Mouse (Mus musculus) cerebellum, adult 2 months (tissue): ENCODE results near the gene Atf7. TPM values are rescaled to one million over a fixed set of nuclear protein-coding genes. Genes with fewer than 3 reads are reported as not detected.

Source experiments
- DNase-seq, 2 experiments: peaks; one replicate each; pipeline ENCODE4 v3.0.0; 2021
- H3K27ac ChIP-seq: fragments of 200-500 bp; 2 replicates; pipeline ENCODE4 v1.5.1; 2012; ENCODE audit warnings: low read length, control low read depth, inconsistent platforms; ENCODE audit not compliant: insufficient read depth
- H3K27me3 ChIP-seq: fragments of 200-500 bp; 2 replicates; pipeline ENCODE4 v1.6.1; 2012; ENCODE audit warnings: inconsistent platforms, mild to moderate bottlenecking, low read length, moderate library complexity; ENCODE audit not compliant: control insufficient read depth, insufficient read depth
- H3K4me1 ChIP-seq: fragments of 200-500 bp; 2 replicates; pipeline ENCODE4 v1.6.1; 2011; ENCODE audit warnings: low read length; ENCODE audit not compliant: control insufficient read depth, insufficient read depth
- H3K4me3 ChIP-seq: fragments of 200-500 bp; replicated peaks from 2 replicates; pipeline ENCODE3; 2011; ENCODE audit warnings: mild to moderate bottlenecking, low read depth, low read length, control low read depth; ENCODE audit not compliant: insufficient read depth
- CTCF ChIP-seq: fragments of 200-500 bp; IDR thresholded peaks from 2 replicates; pipeline ENCODE4 v1.5.1; 2011; ENCODE audit warnings: low read depth, mild to moderate bottlenecking, control low read depth, low read length, moderate library complexity, borderline replicate concordance; ENCODE audit not compliant: insufficient read depth
- POLR2A ChIP-seq: fragments of 200-500 bp; IDR thresholded peaks from 2 replicates; pipeline ENCODE4 v1.6.1; 2011; ENCODE audit warnings: low read length, control low read depth, borderline replicate concordance; ENCODE audit not compliant: insufficient read depth
- WGBS: fragments of 180-500 bp; shearing (Covaris S2); methylation state at CpG from one replicate; pipeline ENCODE4 v1.1.7; 2018; 5-methylcytosine and 5-hydroxymethylcytosine counted together
- polyA plus RNA-seq: library from polyadenylated mRNA; depleted of rRNA; stranded (reverse); fragments of >200 nt; gene quantifications from 2 replicates; pipeline ENCODE4 v1.2.3, GENCODE M21; 2012

Gene Atf7
- polyA plus RNA-seq, 1 experiment, result 66.6 TPM

DNA sequence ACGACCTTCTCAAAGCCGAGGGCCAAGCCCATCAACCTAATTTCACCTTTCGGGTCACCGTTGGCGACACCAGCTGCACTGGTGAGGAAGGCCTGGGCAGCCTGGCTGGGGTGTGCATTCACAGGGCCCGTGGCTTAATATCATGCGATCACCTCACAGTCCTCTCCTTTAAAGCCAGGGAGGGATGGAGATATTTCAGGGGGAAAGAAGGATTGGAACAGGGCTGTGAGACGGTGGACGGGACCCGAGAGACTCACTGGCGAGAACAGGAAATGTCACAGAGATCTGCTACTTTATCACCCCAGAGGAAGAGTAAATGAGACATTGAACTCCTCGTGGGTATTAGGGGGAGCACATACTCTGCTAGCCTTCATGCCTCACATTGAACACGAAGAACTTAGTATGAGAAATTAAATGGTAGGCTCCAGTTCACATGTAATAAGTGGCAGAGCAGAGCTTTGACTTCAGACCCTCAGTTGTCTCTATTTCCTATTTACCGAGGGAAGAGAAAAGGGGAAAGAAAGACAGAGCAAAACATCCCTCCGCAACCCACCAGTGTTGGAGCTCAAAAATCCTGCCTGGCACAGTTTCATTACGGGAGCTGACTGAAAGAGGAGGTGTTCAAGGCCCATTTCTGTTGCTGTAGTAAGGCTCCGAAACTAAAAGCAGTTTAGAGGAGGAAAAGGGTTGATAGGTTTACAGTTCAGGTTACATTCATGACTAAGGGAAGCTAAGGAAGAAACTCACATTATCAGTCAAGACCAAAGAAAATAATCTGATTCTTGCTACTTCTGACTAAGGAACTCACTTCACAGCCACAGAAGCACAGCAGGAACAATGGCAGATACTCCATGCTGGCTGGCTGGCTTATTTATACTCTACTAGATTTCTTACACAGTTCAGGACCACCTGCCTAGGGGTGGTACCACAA is 105.8 kb downstream of the Atf7 start:
- Histone ChIP-seq H3K4me1 (peaks cover 22% of the 10 kb centered on the region), H3K4me3 (peak overlapping the region; percentile 91), H3K27me3 (no peaks in the 10 kb centered on the region), H3K27ac (peak overlapping the region; percentile 87)
- TF ChIP-seq POLR2A, result no peak
- no peak for TF ChIP-seq CTCF
- DNase-seq, result no peak
- WGBS, result 25% methylated on average over 17 of the region's 17 CpGs

- no peak for TF ChIP-seq POLR2A
- no peak for TF ChIP-seq CTCF
- Histone ChIP-seq H3K27ac (peak overlapping the region; percentile 87), H3K4me1 (peaks cover 16% of the 10 kb centered on the region), H3K4me3 (peak overlapping the region; percentile 91), H3K27me3 (no peaks in the 10 kb centered on the region)
- no peak for DNase-seq
- 4% methylated on average over 9 of the region's 9 CpGs for WGBS
Observed at GRCm38 (mm10) chr15:102518859-102519201, 106.4 kb downstream of the Atf7 start.

GRCm38 (mm10) chr15:102517976-102518858 is 107.0 kb downstream of the Atf7 start, which contains the start of gene Tarbp2:
Gene Tarbp2, plus strand, starts transcription at chr15:102518192.
- peak within 1 kb of the TSS; percentile 99 for H3K27ac ChIP-seq
- peak within 1 kb of the TSS; percentile 92 for H3K4me3 ChIP-seq
- H3K27me3 ChIP-seq, result no peaks in the 10 kb centered on the region
- DNase-seq, result peak; percentile 100
- under 1% methylated on average over 60 of the region's 60 CpGs for WGBS
- peaks cover 16% of the 10 kb centered on the region for H3K4me1 ChIP-seq
- no peak for TF ChIP-seq CTCF
- peak; percentile 44; the same call in 1 of the 2 replicates for TF ChIP-seq POLR2A

DNA sequence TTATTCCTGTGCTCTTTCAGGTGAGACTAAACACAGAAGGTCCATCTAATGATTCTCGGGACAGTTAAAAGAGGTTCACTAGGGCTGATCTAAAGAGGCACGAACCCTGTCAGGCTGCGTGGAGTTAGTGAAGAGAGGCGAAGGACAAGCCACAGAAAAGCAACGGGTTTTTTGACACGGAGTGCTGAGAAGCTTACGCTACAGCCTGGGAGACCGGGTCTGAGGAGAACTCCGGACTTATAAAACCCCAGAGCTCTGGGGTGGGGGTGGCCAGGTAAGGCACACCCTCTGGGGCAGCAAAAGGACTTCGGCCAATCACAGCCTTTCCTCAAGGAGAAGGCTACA is 107.7 kb downstream of the Atf7 start:
- no peaks in the 10 kb centered on the region for H3K27me3 ChIP-seq
- TF ChIP-seq POLR2A (peak; percentile 98), CTCF (no peak)
- H3K4me1 ChIP-seq, result peaks cover 23% of the 10 kb centered on the region
- DNase-seq, result no peak
- WGBS, result 0% methylated on average over 10 of the region's 10 CpGs
- H3K27ac ChIP-seq, result peak overlapping the region; percentile 92
- peak overlapping the region; percentile 92 for H3K4me3 ChIP-seq

DNA sequence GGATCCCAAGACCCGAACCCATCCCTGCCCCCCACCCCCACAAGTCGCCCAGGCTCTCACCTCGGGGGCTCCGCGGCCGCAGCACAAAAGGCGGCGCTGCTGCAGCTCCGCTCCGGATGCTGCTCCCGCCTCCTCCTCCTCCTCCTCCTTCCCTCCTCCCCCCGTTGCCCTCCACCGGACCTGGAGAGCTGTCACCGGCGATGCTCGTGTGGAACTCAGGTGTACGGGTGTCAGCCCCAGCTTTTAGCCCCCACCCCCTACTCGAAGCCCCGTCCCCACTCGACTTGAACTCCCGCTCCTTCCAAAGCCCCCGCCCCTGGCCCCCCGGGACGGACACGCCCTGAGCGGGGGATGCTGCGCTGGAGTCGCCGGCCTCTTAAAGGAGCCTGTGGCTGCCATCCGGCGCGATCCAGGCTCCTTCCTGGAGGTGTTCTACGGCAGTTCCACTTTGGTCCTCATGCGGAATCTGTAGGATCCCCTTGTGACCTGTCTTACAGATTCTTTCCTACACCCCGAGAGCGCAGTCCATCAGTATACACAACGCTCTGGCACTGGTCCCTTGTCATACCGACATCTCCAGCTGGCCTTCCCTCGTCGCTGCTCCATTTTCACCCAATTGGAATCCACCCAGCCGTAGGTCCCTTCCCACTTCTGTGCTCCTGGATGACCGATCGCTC is 108.4 kb downstream of the Atf7 start, which contains the start of gene Map3k12:
Map3k12 (minus strand) TSS at position 337 of the 677 bp plus-strand sequence.
- peak; percentile 47 for TF ChIP-seq POLR2A
- no peak for TF ChIP-seq CTCF
- WGBS, result under 1% methylated on average over 43 of the region's 43 CpGs

DNA sequence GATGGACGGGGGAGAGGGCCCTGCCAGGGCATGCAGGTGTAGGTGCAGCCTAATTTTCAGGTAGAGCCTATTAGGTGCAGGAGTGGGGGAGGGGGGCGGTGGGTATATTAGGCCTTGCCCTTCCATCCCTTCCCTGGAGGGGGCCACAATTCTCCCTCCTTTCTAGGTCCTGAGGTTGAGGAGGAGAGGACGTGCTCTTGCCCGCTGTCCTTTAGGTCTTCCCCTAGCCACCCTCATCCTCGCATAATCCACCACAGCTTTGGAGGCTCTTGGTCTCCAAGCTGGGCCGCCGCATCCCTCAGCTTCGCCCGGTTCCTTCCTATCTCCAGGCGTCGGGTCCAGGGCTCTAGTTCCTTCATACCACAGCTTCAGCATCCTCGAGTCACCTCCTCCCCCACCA is 109.0 kb downstream of the Atf7 start:
- peaks cover 23% of the 10 kb centered on the region; the same call in 1 of the 2 replicates for H3K4me1 ChIP-seq
- WGBS, result under 1% methylated on average over 12 of the region's 12 CpGs
- DNase-seq, result peak in 1 of 2 experiments; percentile 68

More for the DNA sequence above, 108.4 kb downstream of the Atf7 start, which contains the start of gene Map3k12:
- Histone ChIP-seq H3K4me3 (peak within 1 kb of the TSS; percentile 92), H3K27me3 (no peaks in the 10 kb centered on the region), H3K4me1 (peaks cover 27% of the 10 kb centered on the region), H3K27ac (peak within 1 kb of the TSS; percentile 92)
- peak; percentile 89 to 90 for DNase-seq

GRCm38 (mm10) chr15:102515791-102516190 is 109.5 kb downstream of the Atf7 start:
- peaks cover 18% of the 10 kb centered on the region; the same call in 1 of the 2 replicates for H3K4me1 ChIP-seq

More for the DNA sequence above, 109.0 kb downstream of the Atf7 start:
- H3K27ac ChIP-seq, result peak overlapping the region; percentile 69
- TF ChIP-seq CTCF (0 out of 2 replicates have a peak, but pooled peaks have one; percentile 1), POLR2A (no peak)
- H3K4me3 ChIP-seq, result peak overlapping the region; percentile 92
- no peaks in the 10 kb centered on the region for H3K27me3 ChIP-seq

More at GRCm38 (mm10) chr15:102515791-102516190, 109.5 kb downstream of the Atf7 start:
- DNase-seq, result peak in 1 of 2 experiments; percentile 53
- H3K4me3 ChIP-seq, result peak overlapping the region; percentile 92
- 2% methylated on average over 4 of the region's 4 CpGs for WGBS
- peak overlapping the region; percentile 69 for H3K27ac ChIP-seq
- no peaks in the 10 kb centered on the region for H3K27me3 ChIP-seq
- TF ChIP-seq POLR2A, result no peak
- TF ChIP-seq CTCF, result no peak
